Mouse (Mus musculus) hindbrain, embryonic 16.5 days (tissue): ENCODE data around the gene Pgm5. TPM values are rescaled to one million over a fixed set of nuclear protein-coding genes. Genes with fewer than 3 reads are reported as not detected.
"Not testable (repeated sequence)": the region's sequence is repeated elsewhere in the genome, so short reads cannot be mapped to it uniquely, and the experiment has no call there.

Source experiments
- ATAC-seq: fragments of 200-750 bp; cut with Nextera tagmentation; 2 replicates; pipeline ENCODE4 v1.8.0; 2017; ENCODE audit warnings: moderate TSS enrichment, moderate library complexity
- H3K27ac ChIP-seq: fragments of 300-500 bp; sonication (generic); 2 replicates; pipeline ENCODE4 v1.5.1; 2014; ENCODE audit warnings: low read depth, mild to moderate bottlenecking, control low read depth, low read length, moderate library complexity
- H3K27me3 ChIP-seq: fragments of 300-500 bp; sonication (generic); replicated peaks from 2 replicates; pipeline ENCODE4 v1.6.1; 2014; ENCODE audit warnings: low read length; ENCODE audit not compliant: control insufficient read depth, insufficient read depth
- H3K36me3 ChIP-seq: fragments of 300-500 bp; sonication (generic); 2 replicates; pipeline ENCODE4 v1.6.1; 2014; ENCODE audit warnings: mild to moderate bottlenecking, low read length, moderate library complexity, mixed read lengths; ENCODE audit not compliant: control insufficient read depth, insufficient read depth
- H3K4me1 ChIP-seq: fragments of 300-500 bp; sonication (generic); 2 replicates; pipeline ENCODE4 v1.6.1; 2014; ENCODE audit warnings: low read depth, low read length; ENCODE audit not compliant: control insufficient read depth, insufficient read depth
- H3K4me2 ChIP-seq: fragments of 300-500 bp; sonication (generic); 2 replicates; pipeline ENCODE4 v1.6.1; 2014; ENCODE audit warnings: mild to moderate bottlenecking, low read length, control low read depth, moderate library complexity
- H3K4me3 ChIP-seq: fragments of 300-500 bp; sonication (generic); 2 replicates; pipeline ENCODE4 v1.5.1; 2014; ENCODE audit warnings: mild to moderate bottlenecking, low read length, control low read depth, moderate library complexity
- H3K9ac ChIP-seq: fragments of 300-500 bp; sonication (generic); 2 replicates; pipeline ENCODE4 v1.6.1; 2014; ENCODE audit warnings: low read depth, mild to moderate bottlenecking, control low read depth, low read length, moderate library complexity
- H3K9me3 ChIP-seq: fragments of 300-500 bp; sonication (generic); 2 replicates; pipeline ENCODE4 v1.6.1; 2014; ENCODE audit warnings: mild to moderate bottlenecking, low read length, moderate library complexity; ENCODE audit not compliant: control insufficient read depth
- WGBS: fragments of 180-500 bp; shearing (Covaris S2); extraction: QIAGEN DNeasy Blood & Tissue Kit; methylation state at CpG from one replicate; pipeline ENCODE4 v1.1.7; 2014; 5-methylcytosine and 5-hydroxymethylcytosine counted together
- polyA plus RNA-seq: library from polyadenylated mRNA; unstranded; fragments of >200 nt; fragmentation: Nextera tagmentation; extraction: Ambion mirVana; gene quantifications from 2 replicates; pipeline ENCODE4 v1.2.1, GENCODE M21; 2015

The Pgm5 gene
- polyA plus RNA-seq, 1 experiment from 2014 or later: 1.7 TPM

GRCm38 (mm10) chr19:24703680-24704079 lies 158.0 kb downstream of the Pgm5 start:
- H3K4me3 ChIP-seq: no peak overlapping the region
- no peak overlapping the region for H3K4me2 ChIP-seq
- no peaks in the 10 kb centered on the region for H3K36me3 ChIP-seq
- no peak overlapping the region for H3K27ac ChIP-seq
- no peaks in the 10 kb centered on the region for H3K27me3 ChIP-seq
- H3K9ac ChIP-seq: no peak overlapping the region
- 81% methylated on average over 8 of the region's 8 CpGs for WGBS
- H3K4me1 ChIP-seq: no peaks in the 10 kb centered on the region
- no peaks in the 10 kb centered on the region for H3K9me3 ChIP-seq
- ATAC-seq: no peak

- WGBS: 77% methylated on average over 1 of the region's 1 CpGs
- not testable (repeated sequence) for H3K9me3 ChIP-seq, H3K4me3 ChIP-seq, ATAC-seq, H3K9ac ChIP-seq, H3K27me3 ChIP-seq, H3K36me3 ChIP-seq, H3K4me1 ChIP-seq, H3K4me2 ChIP-seq, H3K27ac ChIP-seq
Observed at GRCm38 (mm10) chr19:24703168-24703567, 158.5 kb downstream of the Pgm5 start.

- no peaks in the 10 kb centered on the region for H3K27me3 ChIP-seq
- no peaks in the 10 kb centered on the region for H3K36me3 ChIP-seq
- H3K4me3 ChIP-seq: no peak overlapping the region
- H3K9me3 ChIP-seq: no peaks in the 10 kb centered on the region
- no peak overlapping the region for H3K27ac ChIP-seq
- no peak for ATAC-seq
- no peak overlapping the region for H3K9ac ChIP-seq
- 71% methylated on average over 8 of the region's 8 CpGs for WGBS
- H3K4me2 ChIP-seq: no peak overlapping the region
- no peaks in the 10 kb centered on the region for H3K4me1 ChIP-seq
Observed at GRCm38 (mm10) chr19:24701716-24702115, 159.9 kb downstream of the Pgm5 start.

GRCm38 (mm10) chr19:24700664-24701063 lies 161.0 kb downstream of the Pgm5 start:
- H3K36me3 ChIP-seq: no peaks in the 10 kb centered on the region
- H3K4me3 ChIP-seq: no peak overlapping the region
- H3K9ac ChIP-seq: no peak overlapping the region
- no peaks in the 10 kb centered on the region for H3K4me1 ChIP-seq
- no peak overlapping the region for H3K4me2 ChIP-seq
- no peak for ATAC-seq
- no peaks in the 10 kb centered on the region for H3K27me3 ChIP-seq
- H3K9me3 ChIP-seq: no peaks in the 10 kb centered on the region
- WGBS: 86% methylated on average over 5 of the region's 5 CpGs
- no peak overlapping the region for H3K27ac ChIP-seq

- no peaks in the 10 kb centered on the region for H3K36me3 ChIP-seq
- no peak overlapping the region for H3K27ac ChIP-seq
- no peak overlapping the region for H3K4me3 ChIP-seq
- H3K4me1 ChIP-seq: no peaks in the 10 kb centered on the region
- no peak overlapping the region for H3K9ac ChIP-seq
- ATAC-seq: no peak
- H3K27me3 ChIP-seq: no peaks in the 10 kb centered on the region
- H3K4me2 ChIP-seq: no peak overlapping the region
- H3K9me3 ChIP-seq: no peaks in the 10 kb centered on the region
Observed at GRCm38 (mm10) chr19:24699910-24700309, 161.7 kb downstream of the Pgm5 start.

GRCm38 (mm10) chr19:24699196-24699595 lies 162.5 kb downstream of the Pgm5 start:
- 84% methylated on average over 3 of the region's 3 CpGs for WGBS
- H3K9ac ChIP-seq: no peak overlapping the region
- H3K27me3 ChIP-seq: no peaks in the 10 kb centered on the region

GRCm38 (mm10) chr19:24698651-24699050 lies 163.0 kb downstream of the Pgm5 start:
- no peaks in the 10 kb centered on the region for H3K27me3 ChIP-seq
- ATAC-seq: no peak
- no peaks in the 10 kb centered on the region for H3K9me3 ChIP-seq
- WGBS: 63% methylated on average over 5 of the region's 5 CpGs
- H3K9ac ChIP-seq: no peak overlapping the region
- H3K4me3 ChIP-seq: no peak overlapping the region
- H3K36me3 ChIP-seq: no peaks in the 10 kb centered on the region
- no peak overlapping the region for H3K4me2 ChIP-seq
- H3K4me1 ChIP-seq: no peaks in the 10 kb centered on the region
- no peak overlapping the region for H3K27ac ChIP-seq

More at GRCm38 (mm10) chr19:24699196-24699595, 162.5 kb downstream of the Pgm5 start:
- no peak for ATAC-seq
- H3K9me3 ChIP-seq: no peaks in the 10 kb centered on the region
- H3K36me3 ChIP-seq: no peaks in the 10 kb centered on the region
- no peaks in the 10 kb centered on the region for H3K4me1 ChIP-seq
- no peak overlapping the region for H3K4me2 ChIP-seq
- H3K4me3 ChIP-seq: no peak overlapping the region
- H3K27ac ChIP-seq: no peak overlapping the region

- no peaks in the 10 kb centered on the region for H3K27me3 ChIP-seq
- H3K27ac ChIP-seq: no peak overlapping the region
- no peaks in the 10 kb centered on the region for H3K4me1 ChIP-seq
- H3K4me3 ChIP-seq: no peak overlapping the region
- H3K4me2 ChIP-seq: no peak overlapping the region
- H3K9ac ChIP-seq: no peak overlapping the region
- 52% methylated on average over 1 of the region's 1 CpGs for WGBS
- no peaks in the 10 kb centered on the region for H3K36me3 ChIP-seq
- no peaks in the 10 kb centered on the region for H3K9me3 ChIP-seq
- no peak for ATAC-seq
Observed at GRCm38 (mm10) chr19:24697946-24698345, 163.7 kb downstream of the Pgm5 start.

- Histone ChIP-seq H3K9ac (no peak overlapping the region), H3K4me1 (no peaks in the 10 kb centered on the region), H3K27me3 (no peaks in the 10 kb centered on the region), H3K4me3 (no peak overlapping the region), H3K36me3 (no peaks in the 10 kb centered on the region), H3K9me3 (no peaks in the 10 kb centered on the region), H3K4me2 (no peak overlapping the region), H3K27ac (no peak overlapping the region)
- ATAC-seq: no peak
- WGBS: 94% methylated on average over 2 of the region's 2 CpGs
Observed at GRCm38 (mm10) chr19:24692691-24693090, 169.0 kb downstream of the Pgm5 start.

GRCm38 (mm10) chr19:24689531-24689930 lies 172.1 kb downstream of the Pgm5 start:
- 97% methylated on average over 4 of the region's 4 CpGs for WGBS
- Histone ChIP-seq H3K9me3 (no peaks in the 10 kb centered on the region), H3K27ac (no peak overlapping the region), H3K4me1 (no peaks in the 10 kb centered on the region), H3K9ac (no peak overlapping the region), H3K4me2 (no peak overlapping the region), H3K4me3 (no peak overlapping the region), H3K27me3 (no peaks in the 10 kb centered on the region), H3K36me3 (no peaks in the 10 kb centered on the region)
- no peak for ATAC-seq
